Mouse (Mus musculus) lung, adult 2 months (tissue): ENCODE data around the gene Klhdc7b.

Source experiments
- CTCF ChIP-seq: fragments of 200-500 bp; IDR thresholded peaks from 2 replicates; pipeline ENCODE4 v1.5.1; 2011; ENCODE audit warnings: mild to moderate bottlenecking, low read length, control low read depth; ENCODE audit not compliant: insufficient read depth
- POLR2A ChIP-seq: fragments of 200-500 bp; IDR thresholded peaks from 2 replicates; pipeline ENCODE4 v1.6.1; 2011; ENCODE audit warnings: low read depth, mild to moderate bottlenecking, control low read depth, low read length, borderline replicate concordance; ENCODE audit errors: extremely low read depth

DNA sequence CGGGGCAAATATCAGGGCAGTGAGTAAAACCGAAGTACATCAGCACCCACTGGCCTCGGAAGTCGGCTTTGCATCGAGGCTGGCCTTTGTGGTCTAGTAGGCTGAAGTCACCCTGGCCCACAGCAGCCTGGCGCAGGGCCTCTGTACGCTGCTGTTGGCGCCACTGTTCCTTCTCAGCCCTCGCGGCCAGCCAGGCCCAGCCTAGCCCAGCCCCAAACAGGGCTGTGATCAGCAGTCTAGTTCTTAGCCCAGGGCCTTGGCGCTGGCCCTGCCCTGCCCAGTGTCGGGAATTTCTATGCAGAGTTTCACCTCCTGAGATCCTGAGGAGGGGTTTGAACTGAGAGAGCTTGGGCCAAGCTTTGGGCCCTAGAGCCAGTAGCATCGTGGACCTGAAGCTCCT lies 12.6 kb upstream of the Klhdc7b start:
- TF ChIP-seq CTCF (no peak), POLR2A (no peak)
